Mouse (Mus musculus) inflammation-experienced regulatory T-cells, adult 16 weeks (primary cell): Measurements from ENCODE around the gene Tmem156. TPM values are rescaled to one million over a fixed set of nuclear protein-coding genes. Genes with fewer than 3 reads are reported as not detected.

Experiments
- polyA plus RNA-seq: library from polyadenylated mRNA; unstranded; fragments of 100-300 nt; shearing (Covaris generic); gene quantifications from one replicate; pipeline ENCODE4 v1.2.1, GENCODE M21; 2017

Gene Tmem156
- polyA plus RNA-seq, result 26.4 TPM

DNA sequence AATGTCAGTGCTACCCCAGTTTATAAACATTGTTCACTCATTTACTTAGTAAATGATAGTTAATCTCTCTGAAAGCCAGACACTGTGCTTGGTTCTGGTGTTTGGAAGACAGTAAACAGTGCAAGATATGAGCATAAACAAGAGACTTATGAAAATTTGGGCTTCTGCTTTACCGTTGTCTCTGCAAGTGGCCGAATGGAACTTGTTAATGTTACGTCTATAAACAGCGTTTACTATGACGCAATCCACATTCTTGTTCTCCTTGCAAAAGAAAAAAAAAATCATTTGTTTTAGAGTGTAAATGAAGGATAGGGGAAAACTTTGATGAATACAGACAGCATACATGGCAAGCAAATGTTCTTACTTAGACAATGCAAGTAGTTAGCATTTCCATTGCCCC is at the start of gene Tmem156:
TSS of gene Tmem156 (minus strand) at position 212 of the 400 bp plus-strand sequence.

DNA sequence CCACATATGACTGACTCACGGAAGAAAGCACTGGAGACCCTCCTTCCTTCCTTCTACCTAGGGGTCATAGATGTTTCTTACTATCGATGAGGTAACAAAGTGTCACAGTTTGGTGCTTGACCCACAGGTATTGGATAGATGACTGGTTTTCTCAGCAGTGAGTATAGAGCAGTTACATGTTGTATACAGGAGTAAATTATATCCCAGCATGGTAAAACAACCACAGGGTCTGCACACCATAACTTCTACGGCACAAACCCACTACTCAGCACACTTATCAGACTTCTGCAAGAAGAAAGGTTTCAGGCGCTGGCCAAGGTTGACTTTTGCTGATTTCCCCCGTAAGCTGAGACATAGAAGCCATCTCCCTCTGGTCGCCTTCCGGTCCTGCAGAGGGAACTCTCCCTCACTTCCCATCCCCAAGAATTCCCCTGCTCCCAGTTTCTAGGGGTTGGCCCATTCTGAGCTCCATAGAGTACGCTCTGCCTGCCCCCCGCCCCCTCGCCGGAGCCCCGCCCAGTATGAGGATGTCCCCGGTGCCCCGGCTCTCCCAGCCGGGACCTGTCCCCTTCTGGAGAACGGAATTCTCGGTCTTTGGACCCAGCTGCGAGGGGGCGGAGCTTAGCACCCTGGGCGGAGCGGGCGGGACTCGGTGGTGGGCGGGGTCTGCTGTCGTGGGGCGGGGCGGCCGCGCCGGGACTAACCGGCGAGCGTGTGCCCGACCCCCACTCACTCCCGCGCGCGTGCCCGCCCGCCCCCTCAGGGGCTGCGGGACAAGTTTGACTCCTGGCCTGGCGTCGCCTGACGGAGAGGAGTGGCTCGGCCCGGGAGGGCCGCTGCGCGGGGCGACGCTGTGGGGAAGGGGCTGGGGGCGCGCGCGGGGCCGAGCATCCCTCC is 15.2 kb upstream of the Tmem156 start, which contains the start of gene Klhl5:
TSS of gene Klhl5 (plus strand) at position 664 of the 897 bp plus-strand sequence.

Other genes starting within 250 kb of the Tmem156 start
- 92.9 TPM for gene Tlr1, start 158.6 kb downstream of the Tmem156 start, polyA plus RNA-seq
- gene Tlr6, start 132.0 kb downstream of the Tmem156 start, polyA plus RNA-seq, result 8.8 TPM
- 3.0 TPM for gene Fam114a1, start 122.1 kb downstream of the Tmem156 start, polyA plus RNA-seq
- 3.5 TPM for gene Klhl5, start 15.4 kb upstream of the Tmem156 start, polyA plus RNA-seq
- 9.3 TPM for gene Wdr19, start 107.6 kb upstream of the Tmem156 start, polyA plus RNA-seq
- 62.2 TPM for gene Rfc1, start 243.5 kb upstream of the Tmem156 start, polyA plus RNA-seq